Mouse (Mus musculus): ENCODE results near the gene Samd13. TPM values are rescaled to one million over a fixed set of nuclear protein-coding genes. Genes with fewer than 3 reads are reported as not detected.

Gene Samd13
- total RNA-seq, 2 experiments from 2014 or later, result 0.23 to 0.59 TPM

DNA sequence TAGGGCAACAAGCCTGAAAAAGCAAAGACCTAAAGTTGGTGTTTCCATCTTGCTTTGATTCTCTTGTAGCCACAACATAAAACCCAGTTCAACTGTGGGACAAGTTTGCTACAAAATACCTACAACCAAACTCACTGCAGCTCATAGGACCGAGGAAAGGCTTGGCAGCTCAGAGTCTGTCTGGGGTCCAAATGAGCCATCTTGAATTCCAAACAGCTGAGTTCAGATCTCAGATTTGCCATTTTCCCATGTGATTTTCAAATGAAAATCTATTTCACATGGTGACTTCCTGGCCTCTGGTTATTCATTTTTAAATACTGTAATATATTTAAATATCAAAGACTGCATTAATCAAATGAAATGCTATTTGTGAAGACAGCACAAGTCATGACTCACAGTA lies 10.3 kb downstream of the Samd13 start:
- no peak for DNase-seq (ENCODE audit: low spot score in 2 of 2)

DNA sequence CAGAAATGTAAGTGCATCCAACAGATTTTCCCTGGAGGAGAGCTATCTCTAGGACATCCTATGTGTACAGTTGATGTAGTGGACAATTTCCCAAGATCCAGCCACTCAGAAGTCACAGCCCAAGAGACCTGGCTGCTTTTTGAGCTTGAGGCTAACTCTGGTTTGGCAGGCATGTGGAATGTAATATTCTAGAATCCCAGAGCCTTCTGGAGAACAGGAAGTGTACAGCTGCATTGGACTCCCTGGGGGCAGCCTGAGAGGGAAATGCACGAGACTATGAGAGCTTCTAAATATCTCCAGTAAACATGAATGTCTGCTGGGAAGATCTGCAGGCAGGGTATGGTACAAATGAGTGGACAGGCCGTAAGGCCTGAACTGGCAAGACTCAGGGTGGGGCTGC lies 14.3 kb downstream of the Samd13 start:
- no peak for DNase-seq (ENCODE audit: low spot score in 2 of 2)

DNA sequence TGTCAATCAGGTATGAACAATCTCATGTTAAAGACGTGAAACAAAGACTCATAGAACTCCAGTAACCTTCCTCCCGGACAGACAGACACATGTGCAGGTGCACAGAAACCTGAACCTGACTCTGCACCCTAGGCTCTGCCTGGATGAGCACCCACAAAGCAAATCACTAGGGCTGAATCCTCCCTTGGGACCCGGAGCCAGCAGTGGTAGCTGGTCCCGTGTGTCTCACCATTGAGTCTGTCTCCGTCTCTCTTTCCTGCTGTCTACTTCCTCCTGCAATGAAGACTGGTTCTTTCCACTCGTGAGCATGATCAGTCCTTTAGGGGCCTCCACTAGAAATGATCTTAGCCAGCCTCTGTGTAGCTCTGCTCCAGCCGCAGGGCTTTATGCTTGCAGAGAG lies 23.5 kb downstream of the Samd13 start:
- DNase-seq (ENCODE audit: low spot score in 2 of 2), result no peak

DNA sequence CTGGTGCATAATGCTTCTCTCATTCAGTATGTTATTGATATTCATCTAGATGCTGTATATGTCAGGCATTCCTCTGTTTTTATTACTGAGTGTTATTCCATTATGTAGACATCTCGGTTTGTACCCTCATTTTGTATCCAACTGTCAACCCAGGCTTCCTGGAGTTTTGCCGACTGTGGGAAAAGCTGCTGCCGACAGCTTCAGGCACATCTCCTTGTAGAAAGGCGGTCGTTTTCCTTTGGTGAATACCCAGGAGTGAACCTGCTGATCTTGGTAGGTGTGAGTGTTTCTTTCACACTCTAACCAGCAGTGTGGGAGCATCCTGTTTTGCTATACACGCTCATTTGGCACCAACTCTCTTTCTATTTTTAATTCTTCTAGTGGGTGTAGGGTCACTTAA lies 24.4 kb downstream of the Samd13 start:
- no peak for DNase-seq (ENCODE audit: low spot score in 2 of 2)

DNA sequence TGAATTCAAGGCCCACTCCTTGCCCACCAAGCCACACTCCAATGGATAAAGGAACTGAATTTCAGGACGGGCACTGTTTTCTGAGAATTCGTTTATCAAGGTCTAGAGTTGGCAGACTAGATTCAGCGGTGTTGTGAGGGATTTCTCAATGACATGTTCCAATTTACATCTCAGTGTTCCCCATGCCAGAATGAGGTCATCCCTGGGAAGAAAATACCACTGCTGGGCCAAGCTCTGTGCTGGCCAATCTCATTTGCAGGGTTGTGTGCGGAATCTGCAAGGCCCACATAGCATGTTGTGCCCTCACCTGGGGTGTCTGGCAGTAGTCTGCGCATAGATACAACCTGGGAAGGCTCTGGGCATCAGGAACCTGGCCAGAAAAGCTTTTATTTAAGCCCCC lies 26.1 kb downstream of the Samd13 start:
- no peak for DNase-seq (ENCODE audit: low spot score in 2 of 2)

DNA sequence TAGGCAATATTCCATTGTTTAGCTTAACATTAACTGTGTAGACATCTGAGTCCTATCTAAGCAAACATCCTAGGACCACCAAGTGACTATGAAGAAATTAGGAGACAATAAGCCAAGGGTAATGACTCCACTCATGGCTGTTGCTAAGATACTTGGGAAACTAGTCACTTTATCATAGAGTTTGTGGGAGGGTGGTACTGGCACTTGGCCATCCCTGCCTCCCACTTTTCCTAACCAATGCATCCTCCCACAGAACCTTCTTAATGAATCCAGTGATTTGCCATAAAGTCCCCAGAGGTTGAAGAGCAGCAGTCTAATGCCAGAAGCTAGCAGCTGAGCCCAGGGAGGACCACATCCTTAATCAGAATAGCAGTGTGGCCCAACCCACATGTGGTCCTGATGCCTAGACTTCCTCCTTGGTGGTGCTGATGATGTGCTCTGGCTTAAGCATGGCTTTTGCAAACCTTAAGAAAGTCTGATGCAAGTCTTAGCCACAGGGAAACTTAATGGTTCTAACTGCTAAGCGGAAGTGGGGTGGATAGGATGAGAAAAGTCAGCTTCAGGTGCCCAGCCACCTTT lies 27.2 kb downstream of the Samd13 start:
- no peak for DNase-seq (ENCODE audit: low spot score in 2 of 2)

DNA sequence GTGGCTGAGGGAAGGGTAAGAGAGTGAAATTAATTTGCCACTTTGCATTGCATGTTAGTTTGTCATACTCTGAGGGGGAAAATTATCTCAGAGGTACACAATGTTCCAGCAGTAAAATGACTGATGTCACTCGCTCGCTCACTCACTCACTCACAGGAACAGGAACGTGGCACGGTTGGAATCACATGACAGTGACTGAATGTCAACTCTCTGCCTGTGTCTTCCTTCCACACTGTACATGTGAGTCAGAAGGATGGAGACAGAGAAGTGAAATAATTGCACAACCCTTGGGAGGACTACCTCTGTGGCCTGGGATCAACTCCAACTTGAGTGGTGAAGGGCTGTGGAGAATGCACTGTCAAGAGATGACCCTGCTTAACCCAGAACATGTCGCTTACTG lies 28.0 kb downstream of the Samd13 start:
- DNase-seq (ENCODE audit: low spot score in 2 of 2), result no peak

DNA sequence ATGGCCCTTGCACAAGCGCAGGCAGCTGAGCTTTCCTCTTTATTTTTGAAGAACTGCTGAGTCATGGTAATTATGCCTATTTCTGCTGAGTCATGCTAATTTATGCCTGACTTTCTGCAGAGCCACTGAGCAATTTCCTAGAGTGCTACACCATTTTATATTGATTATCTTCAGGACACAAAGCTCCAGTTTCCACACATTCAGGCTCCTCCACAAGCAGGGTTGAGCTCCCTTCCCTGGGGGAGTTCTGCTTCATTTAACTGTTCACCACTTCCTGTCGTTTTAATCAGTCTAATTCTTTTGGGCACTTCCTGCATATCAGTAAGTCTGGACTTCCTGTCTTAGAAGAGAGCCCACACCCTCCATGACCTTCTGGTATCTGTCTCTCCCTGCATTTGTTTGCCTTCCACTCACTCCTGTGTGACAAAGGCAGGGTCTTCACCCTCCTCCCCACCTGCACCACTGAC lies 30.2 kb downstream of the Samd13 start:
- no peak for DNase-seq (ENCODE audit: low spot score in 2 of 2)

DNA sequence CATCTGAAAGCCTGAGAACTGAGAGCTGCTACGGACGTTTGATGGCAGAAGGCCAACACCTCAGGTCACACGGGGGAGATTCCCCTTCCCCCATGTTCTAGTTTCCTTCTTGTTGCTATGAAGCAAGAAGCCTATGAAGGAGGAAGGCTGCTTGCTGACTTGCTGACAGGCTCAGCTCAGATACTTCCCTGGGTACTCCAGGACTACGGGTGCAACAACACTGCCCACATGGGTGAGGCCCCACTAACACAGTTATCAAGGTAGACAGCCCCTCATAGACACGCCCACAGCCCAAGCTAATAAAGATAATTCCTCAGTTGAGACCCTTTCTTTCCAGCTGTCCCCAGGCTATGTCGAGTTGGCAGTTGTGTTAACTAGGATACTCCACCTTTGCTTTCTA lies 31.7 kb downstream of the Samd13 start:
- no peak for DNase-seq (ENCODE audit: low spot score in 2 of 2)

DNA sequence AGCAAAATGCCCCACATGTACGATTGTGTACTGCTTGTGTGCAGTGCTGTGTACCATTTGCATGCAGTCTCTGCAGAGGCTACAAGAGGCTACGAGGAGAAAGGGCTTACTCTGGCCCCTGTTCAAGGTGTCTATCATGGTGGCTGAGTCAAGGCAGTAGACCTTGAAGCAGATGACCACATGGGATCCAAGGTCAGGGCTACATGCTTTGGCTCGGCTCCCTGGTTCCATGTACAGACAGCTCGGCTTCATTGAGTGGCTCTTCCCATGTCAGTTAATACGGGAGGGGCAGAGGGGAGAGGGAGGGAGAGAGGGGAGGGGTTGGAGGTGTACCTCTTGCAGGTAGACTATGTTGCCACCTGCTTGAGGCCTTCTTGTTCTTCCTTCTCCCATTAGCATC lies 33.0 kb downstream of the Samd13 start:
- no peak for DNase-seq (ENCODE audit: low spot score in 2 of 2)

DNA sequence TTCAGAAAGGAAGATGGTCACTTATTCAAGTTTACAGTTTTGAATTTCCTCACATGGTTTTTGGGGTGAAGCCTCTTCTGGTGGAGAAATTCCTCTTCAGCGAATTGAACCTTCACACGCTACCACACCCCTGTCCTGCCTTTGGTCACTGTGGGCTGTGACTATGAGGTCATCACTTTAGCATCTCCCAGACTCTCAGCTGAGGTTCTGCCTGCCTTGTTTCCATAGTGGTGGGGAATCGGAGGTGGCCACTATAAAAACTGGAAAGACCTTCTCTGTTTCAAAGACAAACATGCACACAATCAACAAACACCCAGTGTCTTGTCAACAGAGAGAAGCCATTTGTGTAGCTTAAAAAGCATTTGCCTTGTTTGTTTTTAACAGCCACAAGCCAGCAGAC lies 34.2 kb downstream of the Samd13 start, which contains the start of gene 4930503B20Rik:
Gene 4930503B20Rik, minus strand, starts transcription at position 101 of the 400 bp plus-strand sequence.
- no peak for DNase-seq (ENCODE audit: low spot score in 2 of 2)

DNA sequence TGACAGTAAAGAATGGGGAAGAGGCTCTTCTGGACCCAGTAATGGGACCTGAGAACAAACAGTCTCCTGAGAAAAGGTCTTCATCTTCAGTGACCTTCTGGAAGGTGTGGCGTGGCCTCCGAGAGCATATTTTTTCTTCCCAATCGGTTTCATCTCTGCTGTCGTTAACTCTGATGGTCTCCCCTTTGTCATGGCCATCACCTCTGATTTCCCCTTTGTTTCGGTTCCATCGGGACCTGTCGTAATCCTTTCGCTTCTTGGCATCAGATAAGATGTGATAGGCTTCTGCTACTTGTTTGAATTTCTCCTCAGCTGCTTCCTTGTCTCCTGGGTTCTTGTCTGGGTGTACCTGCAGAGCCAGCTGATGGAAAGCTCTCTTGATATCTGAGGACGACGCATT lies 34.7 kb downstream of the Samd13 start:
- DNase-seq (ENCODE audit: low spot score in 2 of 2), result no peak

DNA sequence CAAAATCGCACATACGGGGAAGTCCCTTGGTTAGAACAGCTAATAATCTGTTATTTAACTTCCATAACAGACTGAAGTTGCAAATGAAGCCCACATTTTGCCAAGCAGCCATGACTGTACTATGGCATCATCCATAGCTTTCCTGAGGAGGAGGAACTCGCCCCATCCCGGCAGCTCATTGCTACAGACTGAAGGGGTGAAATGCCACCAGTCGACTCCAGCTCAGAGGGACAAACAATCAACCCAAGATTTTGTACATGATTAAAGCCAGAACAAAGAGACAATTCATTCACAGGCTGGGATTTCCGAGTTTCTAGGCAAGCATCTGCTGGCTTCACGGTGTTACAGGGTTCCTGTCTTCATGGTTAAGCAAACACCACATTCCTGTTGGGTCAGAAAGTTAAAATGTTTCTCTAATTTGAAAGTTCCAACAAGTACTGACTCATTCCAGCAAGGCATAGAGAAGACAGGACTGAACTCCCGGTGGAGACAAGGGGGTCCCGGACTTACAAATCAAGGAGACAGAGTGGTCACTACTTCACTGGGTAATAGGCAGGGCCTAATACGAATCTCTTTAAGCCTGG lies 36.0 kb downstream of the Samd13 start:
- DNase-seq (ENCODE audit: low spot score in 2 of 2), result no peak

DNA sequence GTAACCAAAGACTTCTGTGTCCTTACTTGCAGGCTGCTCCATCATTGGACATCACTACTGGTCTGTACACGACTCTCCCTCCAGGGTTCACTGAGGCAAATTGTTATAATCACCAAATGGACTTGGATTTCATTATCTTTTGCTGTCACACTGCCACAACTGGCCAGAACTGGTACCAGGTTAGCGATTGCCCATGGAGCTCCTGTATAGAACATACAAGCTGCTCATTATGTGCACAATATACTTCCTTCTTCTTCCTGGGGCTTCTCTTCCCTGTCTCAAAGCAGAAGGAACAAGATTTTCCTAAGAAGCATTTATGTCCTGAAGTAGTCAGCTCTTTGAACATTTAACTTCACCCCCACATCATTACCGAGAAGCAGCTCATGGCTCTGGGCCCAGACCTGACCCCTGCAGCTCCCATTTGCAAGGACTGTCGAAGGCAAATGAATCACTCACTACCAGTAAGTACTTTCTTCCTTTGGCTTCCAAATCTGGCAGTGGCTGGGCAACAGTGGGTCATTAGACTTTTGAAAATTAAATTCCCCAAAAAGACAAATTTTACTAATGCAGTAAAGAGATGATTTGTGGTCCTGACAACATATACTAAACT lies 43.5 kb downstream of the Samd13 start:
- DNase-seq (ENCODE audit: low spot score in 2 of 2), result no peak

DNA sequence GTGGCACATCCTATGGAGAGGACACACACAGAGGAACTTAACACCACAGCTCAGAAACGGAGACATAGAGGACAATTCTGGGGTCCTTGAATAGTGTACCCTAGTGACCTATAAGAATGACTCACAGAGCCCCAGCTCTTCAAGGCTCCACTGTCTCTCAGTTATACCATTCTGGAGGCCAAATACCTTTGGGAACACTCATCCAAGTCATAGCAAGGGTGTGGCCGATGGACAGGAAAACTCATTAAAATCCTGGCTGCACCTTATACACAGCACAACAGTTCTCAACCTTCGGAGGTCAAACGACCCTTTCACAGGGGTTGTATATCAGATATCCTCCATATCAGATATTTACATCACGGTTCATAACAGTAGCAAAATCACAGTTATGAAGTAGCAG lies 52.9 kb downstream of the Samd13 start:
- DNase-seq (ENCODE audit: low spot score in 2 of 2), result no peak

DNA sequence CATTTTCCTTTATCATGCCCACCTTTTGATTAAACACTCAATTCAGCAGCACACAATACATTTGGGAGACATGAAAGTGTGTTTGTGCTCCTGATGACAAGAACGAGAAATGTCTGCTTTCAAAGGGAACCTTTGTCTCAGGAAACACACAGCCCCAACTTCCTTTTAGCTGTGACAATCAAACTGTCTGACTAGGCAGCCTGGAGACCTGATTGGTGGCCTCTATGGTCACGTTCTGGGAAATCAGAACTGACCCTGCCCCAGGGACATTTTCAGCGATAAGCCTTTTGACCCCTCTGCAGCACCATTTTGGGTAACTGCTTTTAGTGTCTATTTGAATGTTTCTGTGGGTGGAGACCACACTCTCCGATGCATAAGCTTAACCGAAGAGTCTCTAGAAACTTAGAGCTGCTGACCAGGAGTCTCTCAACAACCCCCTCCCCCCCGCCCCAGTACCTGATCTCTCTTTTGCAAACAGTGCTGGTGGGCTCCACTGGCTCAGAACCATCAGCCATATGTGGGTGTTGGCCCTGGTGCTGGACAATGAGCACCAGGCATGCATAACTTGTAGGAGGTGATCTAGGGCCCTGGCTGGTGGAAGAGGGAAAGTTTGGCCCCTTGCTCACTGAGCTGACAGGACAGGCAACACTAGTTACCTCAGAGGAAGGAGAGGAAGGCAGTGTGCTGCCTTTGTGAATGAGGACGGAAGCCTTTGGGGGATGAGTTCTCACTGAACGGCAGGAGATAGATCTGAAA lies 57.0 kb downstream of the Samd13 start:
- no peak for DNase-seq (ENCODE audit: low spot score in 2 of 2)

DNA sequence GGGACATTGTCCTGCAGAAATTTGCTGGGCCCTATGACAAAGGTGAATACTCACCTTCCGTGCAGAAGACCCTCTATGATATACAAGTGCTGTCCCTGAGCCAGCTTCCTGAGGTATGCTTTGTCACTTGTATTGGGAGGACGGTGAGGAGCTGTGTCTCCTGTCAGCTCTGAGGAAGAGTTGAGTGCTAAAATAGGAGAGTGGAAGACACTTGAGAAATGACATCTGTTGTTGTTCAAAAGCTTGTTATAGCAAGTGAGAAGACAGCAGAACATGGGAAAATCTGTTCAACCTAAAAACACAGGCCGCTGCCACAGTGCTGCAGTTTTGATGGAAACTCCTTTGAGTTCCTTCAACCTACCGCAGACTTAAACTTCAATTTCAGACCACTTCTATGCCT lies 59.6 kb downstream of the Samd13 start:
- DNase-seq (ENCODE audit: low spot score in 2 of 2), result peak; percentile 15 to 19

DNA sequence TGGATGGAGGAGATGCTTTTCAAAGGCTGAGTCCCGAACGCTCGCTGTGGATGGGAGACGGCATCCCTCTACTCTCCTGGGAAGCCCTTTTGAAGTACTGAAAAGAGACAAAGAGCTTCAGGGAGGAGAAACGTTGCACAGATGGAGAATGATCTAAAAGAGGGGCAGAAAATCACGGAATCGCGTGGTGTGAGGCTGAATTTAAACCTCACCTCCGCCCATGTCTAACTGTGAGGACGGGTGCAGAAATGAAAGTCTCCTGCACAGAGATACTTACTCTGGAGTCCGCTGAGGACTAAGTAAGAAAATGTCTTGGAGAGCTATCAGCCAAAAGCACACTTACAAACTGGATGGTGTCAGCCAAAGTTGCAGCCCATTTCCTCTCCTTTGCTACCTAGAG lies 63.4 kb downstream of the Samd13 start:
- peak; percentile 50 to 57 for DNase-seq (ENCODE audit: low spot score in 2 of 2)

DNA sequence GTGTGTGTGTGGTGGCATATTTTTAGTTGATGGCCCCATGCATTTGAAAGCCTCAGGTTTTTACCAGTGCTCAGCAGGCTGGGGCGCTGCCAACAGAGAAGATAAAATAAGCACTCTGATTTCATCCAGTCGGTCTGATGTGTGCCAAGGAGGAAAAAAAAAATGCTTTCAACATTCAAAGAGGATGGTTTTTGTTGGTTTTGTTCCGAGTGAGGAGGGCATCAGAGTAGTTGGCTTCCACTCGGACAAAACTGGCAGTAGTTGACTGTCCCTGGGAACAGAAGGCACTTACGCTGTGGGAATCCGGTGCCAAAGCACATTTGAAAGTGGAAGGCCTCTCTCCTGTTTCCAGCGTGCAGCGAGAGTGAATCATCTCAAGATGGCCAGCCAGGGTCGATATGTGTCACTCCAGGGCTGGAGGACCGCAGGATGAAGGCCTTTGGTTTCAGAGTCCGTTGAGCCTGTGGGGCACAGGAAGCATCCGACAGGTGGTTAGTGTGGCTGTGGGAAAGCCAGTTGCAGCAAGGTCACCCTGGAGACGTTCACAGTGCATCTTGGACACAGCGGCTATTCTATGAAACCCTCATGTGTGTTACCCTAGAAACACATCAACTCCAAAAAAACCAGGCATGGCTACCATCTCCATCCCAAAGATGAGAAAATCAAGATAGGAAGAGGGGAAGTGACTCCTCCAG lies 64.7 kb downstream of the Samd13 start:
- DNase-seq (ENCODE audit: low spot score in 2 of 2), result peak; percentile 79 to 85

DNA sequence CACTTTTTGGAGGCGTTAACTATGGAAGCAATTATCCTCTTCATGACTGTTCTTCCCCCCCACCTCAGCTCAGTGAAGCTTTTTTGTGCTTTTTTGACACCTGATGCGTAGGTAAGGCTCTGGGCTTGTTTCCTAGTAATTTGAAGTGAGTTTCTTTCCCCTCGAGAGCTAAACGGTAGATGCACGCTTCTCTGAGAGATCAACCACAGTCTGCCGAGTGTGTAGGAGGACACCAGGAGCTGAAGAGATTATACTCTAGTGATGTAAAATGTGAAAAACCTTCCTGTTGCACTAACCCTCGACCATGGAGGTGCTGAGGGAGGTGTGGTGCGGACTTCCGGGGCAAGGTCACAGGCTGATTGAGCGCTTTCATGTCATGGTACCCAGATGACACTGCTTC lies 65.3 kb downstream of the Samd13 start:
- peak; percentile 34 to 60 for DNase-seq (ENCODE audit: low spot score in 2 of 2)

DNA sequence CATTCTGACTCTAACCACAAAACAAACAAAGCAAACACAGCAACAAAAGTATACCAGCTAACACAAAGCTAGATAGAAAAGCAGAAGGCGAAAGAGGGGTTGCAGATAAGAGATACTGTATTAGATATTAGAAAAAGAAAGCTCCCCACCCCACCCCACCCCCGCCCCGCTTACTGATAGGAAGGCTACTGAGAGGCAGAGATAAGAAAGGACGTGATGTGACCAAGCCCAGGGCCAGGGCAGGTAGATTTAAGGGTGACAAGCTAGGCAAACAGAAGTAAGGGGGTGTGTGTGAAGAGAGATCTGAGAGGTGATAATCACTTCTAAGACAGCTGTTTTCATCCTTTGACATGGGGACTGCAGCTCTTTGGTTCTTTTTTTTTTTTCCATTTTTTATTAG lies 67.0 kb downstream of the Samd13 start:
- DNase-seq (ENCODE audit: low spot score in 2 of 2), result no peak

DNA sequence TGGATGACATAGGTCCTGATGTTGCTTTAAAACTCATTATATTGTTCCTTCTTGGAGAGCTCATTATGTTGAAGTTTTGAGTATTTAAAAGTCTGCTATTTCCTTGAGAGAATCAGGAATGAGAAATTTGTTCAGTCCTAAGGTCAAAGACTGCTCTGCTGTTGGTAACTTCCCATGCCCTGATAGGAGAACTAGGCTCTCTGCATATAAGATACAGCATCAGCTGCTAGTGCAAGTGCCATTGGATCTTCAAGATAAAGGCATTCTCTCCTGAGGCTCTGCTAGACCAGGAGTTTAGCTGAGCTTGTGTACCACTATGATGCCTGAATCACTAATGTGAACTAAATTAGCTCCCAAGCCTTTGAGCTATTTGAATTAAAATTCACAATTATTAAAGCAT lies 67.4 kb downstream of the Samd13 start:
- no peak for DNase-seq (ENCODE audit: low spot score in 2 of 2)
